Mouse (Mus musculus): ENCODE measurements around the gene Zfp872. TPM values are rescaled to one million over a fixed set of nuclear protein-coding genes. Genes with fewer than 3 reads are reported as not detected.
A peak's percentile ranks its signal among the peaks of the same experiment; 100 is the strongest.

Gene Zfp872
- total and polyA plus RNA-seq, 3 experiments = not detected

- Histone ChIP-seq H3K9ac (ENCODE audit: control insufficient read depth, low read depth, low read length, poor library complexity, severe bottlenecking) (no peak overlapping the region), H3K36me3 (ENCODE audit: control insufficient read depth in 1 of 2, insufficient read depth in 2 of 2, low read length in 2 of 2) (peaks cover 21 to 23% of the 10 kb centered on the region in 2 experiments), H3K79me2 (ENCODE audit: control insufficient read depth, insufficient read depth, low read length, poor library complexity) (peaks cover 63% of the 10 kb centered on the region)
These were observed 42.2 kb downstream of the Zfp872 start for GRCm38 (mm10) chr9:22230061-22230460.

DNA sequence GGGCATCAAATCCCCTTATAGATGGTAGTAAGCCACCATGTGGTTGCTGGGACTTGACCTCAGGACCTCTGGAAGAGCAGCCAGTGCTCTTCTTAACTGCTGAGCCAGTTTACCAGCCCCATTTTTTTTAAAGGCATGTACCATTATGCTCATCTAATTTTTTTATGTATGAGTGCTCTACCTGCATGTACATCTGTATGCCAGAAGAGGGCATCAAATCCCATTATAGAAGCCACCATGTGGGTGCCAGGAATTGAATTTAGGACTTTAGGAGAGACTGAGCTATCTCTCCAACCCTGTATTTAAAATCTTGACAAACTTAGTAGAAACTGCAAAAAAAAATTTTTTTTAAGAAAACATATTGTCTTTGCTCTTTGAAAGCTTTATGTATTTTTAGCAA is 42.7 kb downstream of the Zfp872 start:
- Histone ChIP-seq H3K79me2 (ENCODE audit: control insufficient read depth, insufficient read depth, low read length, poor library complexity) (peaks cover 64% of the 10 kb centered on the region), H3K27ac (ENCODE audit: control insufficient read depth, low read depth, low read length) (no peak overlapping the region), H3K36me3 (ENCODE audit: control insufficient read depth in 1 of 2, insufficient read depth in 2 of 2, low read length in 2 of 2) (peaks cover 23 to 25% of the 10 kb centered on the region in 2 experiments), H3K27me3 (ENCODE audit: control insufficient read depth in 1 of 2, insufficient read depth in 2 of 2, low read length in 2 of 2) (no peaks in the 10 kb centered on the region), H3K9me3 (replicated peaks; ENCODE audit: insufficient read depth, low read length) (no peaks in the 10 kb centered on the region), H3K4me3 (ENCODE audit: control insufficient read depth in 1 of 2, insufficient read depth in 1 of 2, low read depth in 2 of 2, low read length in 2 of 2) (no peak overlapping the region), H3K9ac (ENCODE audit: control insufficient read depth, low read depth, low read length, poor library complexity, severe bottlenecking) (no peak overlapping the region), H3K4me1 (ENCODE audit: control insufficient read depth in 1 of 2, insufficient read depth in 2 of 2, low read length in 2 of 2) (peaks cover 0 to 8% of the 10 kb centered on the region in 2 experiments; a peak in 3 of 4 replicates)
- peak; percentile 89 for DNase-seq (ENCODE audit: low read depth, low spot score)
- TF ChIP-seq RAD21 (IDR thresholded peaks at IDR 0.05; ENCODE audit: low read depth, low read length) (peak; percentile 85), KAT2A (conservative IDR thresholded peaks at IDR 0.05; ENCODE audit: low read depth, low read length) (no peak), HCFC1 (IDR thresholded peaks at IDR 0.05; ENCODE audit: low read depth, low read length) (peak; percentile 58; the same call in 1 of the 2 replicates), E2F4 (IDR thresholded peaks at IDR 0.05; ENCODE audit: borderline replicate concordance, low read depth, low read length) (no peak), MXI1 (IDR thresholded peaks at IDR 0.05; ENCODE audit: low read depth, low read length) (peak; percentile 79), MYC (IDR thresholded peaks at IDR 0.05; ENCODE audit: low read depth, low read length) (peak; percentile 98), JUND (IDR thresholded peaks at IDR 0.05; ENCODE audit: low read depth, low read length) (no peak), GATA1 (IDR thresholded peaks at IDR 0.05; ENCODE audit: low read depth, low read length) (no peak), TCF12 (IDR thresholded peaks at IDR 0.05; ENCODE audit: low read depth, low read length) (no peak), USF1 (IDR thresholded peaks at IDR 0.05; ENCODE audit: low read depth, low read length) (no peak), MEF2A (IDR thresholded peaks at IDR 0.05; ENCODE audit: extremely low read depth, insufficient replicate concordance, low read depth, low read length, poor library complexity, severe bottlenecking) (no peak), MAFK (IDR thresholded peaks at IDR 0.05; ENCODE audit: borderline replicate concordance, low read depth, low read length) (no peak), UBTF (IDR thresholded peaks at IDR 0.05; ENCODE audit: borderline replicate concordance, insufficient read depth, low read depth, low read length) (no peak), EP300 (IDR thresholded peaks at IDR 0.05; ENCODE audit: low read depth in 1 of 2, low read length in 2 of 2) (no peak), POLR2AphosphoS2 (IDR thresholded peaks at IDR 0.05; ENCODE audit: low read length) (no peak), ETS1 (IDR thresholded peaks at IDR 0.05; ENCODE audit: low read depth, low read length) (peak; percentile 19; the same call in 1 of the 2 replicates), CHD2 (IDR thresholded peaks at IDR 0.05; ENCODE audit: low read length) (no peak), MAX (IDR thresholded peaks at IDR 0.05; ENCODE audit: low read length) (peak; percentile 12; the same call in 1 of the 2 replicates), NELFE (IDR thresholded peaks at IDR 0.05; ENCODE audit: low read depth, low read length) (no peak), BHLHE40 (IDR thresholded peaks at IDR 0.05; ENCODE audit: borderline replicate concordance, low read depth, low read length) (no peak), SIN3A (IDR thresholded peaks at IDR 0.05; ENCODE audit: low read length) (peak; percentile 76), ZC3H11A (IDR thresholded peaks at IDR 0.05; ENCODE audit: low read depth, low read length) (peak; percentile 93), NRF1 (IDR thresholded peaks at IDR 0.05; ENCODE audit: insufficient read depth, low read depth, low read length, poor library complexity, severe bottlenecking) (no peak), GABPA (IDR thresholded peaks at IDR 0.05; ENCODE audit: low read depth, low read length) (0 out of 2 replicates have a peak, but pooled peaks have one; percentile 20), USF2 (IDR thresholded peaks at IDR 0.05; ENCODE audit: borderline replicate concordance in 1 of 2, insufficient read depth in 1 of 2, low read depth in 1 of 2, low read length in 2 of 2) (no peak), ELF1 (IDR thresholded peaks at IDR 0.05; ENCODE audit: low read depth, low read length) (no peak), SMC3 (IDR thresholded peaks at IDR 0.05; ENCODE audit: low read depth, low read length) (peak; percentile 90)

More at GRCm38 (mm10) chr9:22230061-22230460, 42.2 kb downstream of the Zfp872 start:
- DNase-seq (ENCODE audit: low read depth, low spot score) = no peak
- TF ChIP-seq POLR2AphosphoS2 (IDR thresholded peaks at IDR 0.05; ENCODE audit: low read length) = no peak
- TF ChIP-seq ELF1 (IDR thresholded peaks at IDR 0.05; ENCODE audit: low read depth, low read length) = no peak
- TF ChIP-seq NELFE (IDR thresholded peaks at IDR 0.05; ENCODE audit: low read depth, low read length) = peak; percentile 29; the same call in 1 of the 2 replicates
- no peak for TF ChIP-seq BHLHE40 (IDR thresholded peaks at IDR 0.05; ENCODE audit: borderline replicate concordance, low read depth, low read length)
- TF ChIP-seq MAZ (IDR thresholded peaks at IDR 0.05; ENCODE audit: low read depth, low read length) = no peak
- TF ChIP-seq HCFC1 (IDR thresholded peaks at IDR 0.05; ENCODE audit: low read depth, low read length) = no peak
- TF ChIP-seq ZKSCAN1 (IDR thresholded peaks at IDR 0.05; ENCODE audit: low read depth, low read length) = no peak
- TF ChIP-seq SIN3A (IDR thresholded peaks at IDR 0.05; ENCODE audit: low read length) = peak; percentile 36; the same call in 1 of the 2 replicates
- TF ChIP-seq POLR2A (IDR thresholded peaks at IDR 0.05; ENCODE audit: control insufficient read depth in 1 of 2, insufficient read depth in 1 of 2, low read depth in 1 of 2, low read length in 2 of 2, poor library complexity in 1 of 2) = no peak
- TF ChIP-seq ETS1 (IDR thresholded peaks at IDR 0.05; ENCODE audit: low read depth, low read length) = no peak
- 0 out of 2 replicates have a peak, but pooled peaks have one; percentile 13 for TF ChIP-seq MAFK (IDR thresholded peaks at IDR 0.05; ENCODE audit: borderline replicate concordance, low read depth, low read length)
- Histone ChIP-seq H3K27me3 (ENCODE audit: control insufficient read depth in 1 of 2, insufficient read depth in 2 of 2, low read length in 2 of 2) (no peaks in the 10 kb centered on the region), H3K27ac (ENCODE audit: control insufficient read depth, low read depth, low read length) (no peak overlapping the region), H3K4me3 (ENCODE audit: control insufficient read depth in 1 of 2, insufficient read depth in 1 of 2, low read depth in 2 of 2, low read length in 2 of 2) (no peak overlapping the region), H3K4me1 (ENCODE audit: control insufficient read depth in 1 of 2, insufficient read depth in 2 of 2, low read length in 2 of 2) (peaks cover 0 to 8% of the 10 kb centered on the region in 2 experiments; a peak in 3 of 4 replicates), H3K9me3 (replicated peaks; ENCODE audit: insufficient read depth, low read length) (no peaks in the 10 kb centered on the region)
